Mouse (Mus musculus): ENCODE measurements at regions not wholly inside any gene's neighbourhood (a gene's known extent, or its start where the extent isn't known, plus 50 kb on each side); places are given as distances from the start of the nearest gene placed in this dataset.
"Not testable (repeated sequence)": the region's sequence is repeated elsewhere in the genome, so short reads cannot be mapped to it uniquely, and the experiment has no call there.

DNA sequence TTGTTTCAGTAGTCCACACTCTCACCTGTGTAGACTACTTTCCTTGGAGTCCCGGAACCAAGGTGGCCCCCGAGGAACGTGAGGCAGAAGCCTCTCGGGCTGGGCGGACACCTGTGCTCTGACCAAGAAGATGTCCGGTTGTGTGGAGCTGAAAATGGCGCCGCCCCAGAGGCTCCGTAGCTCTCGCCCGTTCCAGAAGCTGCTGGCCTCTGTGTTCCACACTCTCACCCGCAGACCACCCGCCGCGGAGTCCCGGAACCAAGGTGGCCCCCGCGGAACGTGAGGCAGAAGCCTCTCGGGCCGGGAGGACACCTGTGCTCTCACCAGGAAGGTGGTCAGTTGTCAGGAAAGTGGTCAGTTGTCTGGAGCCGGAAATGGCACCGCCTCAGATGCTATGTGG, 213.3 kb downstream of the Basp1 start:
- not testable (repeated sequence) for TF ChIP-seq HCFC1 (IDR thresholded peaks at IDR 0.05; ENCODE audit: borderline replicate concordance, insufficient read depth, low read length); CHD2 (IDR thresholded peaks at IDR 0.05; ENCODE audit: low read depth, low read length); ZNF384 (IDR thresholded peaks at IDR 0.05; ENCODE audit: low read depth, low read length); MAFK (IDR thresholded peaks at IDR 0.05; ENCODE audit: insufficient read depth, low read depth, low read length)
